Mouse (Mus musculus): Measurements from ENCODE around the gene Exoc4.

DNA sequence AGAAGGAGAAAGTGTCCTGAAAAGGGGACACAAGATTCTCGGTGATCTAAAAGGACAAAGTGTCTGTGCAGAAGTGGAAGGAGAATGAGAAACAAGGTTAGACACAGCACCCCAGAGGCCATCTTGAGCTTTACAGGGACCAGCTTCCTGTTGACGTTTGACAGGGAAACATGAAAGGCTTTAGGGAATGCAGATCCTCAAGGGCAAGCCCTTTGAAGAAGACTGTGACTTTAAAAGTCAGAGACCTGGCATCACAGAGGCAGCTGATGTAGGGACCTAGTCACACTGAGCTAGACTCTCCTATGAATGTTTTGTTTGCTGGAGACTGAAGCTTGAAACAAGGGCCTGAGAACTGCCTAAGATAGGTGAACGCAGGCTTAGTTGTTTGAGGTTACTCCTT is 520.4 kb downstream of the Exoc4 start:
- no peak for TF ChIP-seq POLR2A (IDR thresholded peaks at IDR 0.05; ENCODE audit: extremely low read depth, insufficient read depth, low read length)
- no peak for TF ChIP-seq CTCF (IDR thresholded peaks at IDR 0.05; ENCODE audit: low read depth, low read length)

Data from liver, adult 2 months (tissue).